Comparison of ENCODE assay signal across 11 mouse cellular contexts in the genomic region with DNA sequence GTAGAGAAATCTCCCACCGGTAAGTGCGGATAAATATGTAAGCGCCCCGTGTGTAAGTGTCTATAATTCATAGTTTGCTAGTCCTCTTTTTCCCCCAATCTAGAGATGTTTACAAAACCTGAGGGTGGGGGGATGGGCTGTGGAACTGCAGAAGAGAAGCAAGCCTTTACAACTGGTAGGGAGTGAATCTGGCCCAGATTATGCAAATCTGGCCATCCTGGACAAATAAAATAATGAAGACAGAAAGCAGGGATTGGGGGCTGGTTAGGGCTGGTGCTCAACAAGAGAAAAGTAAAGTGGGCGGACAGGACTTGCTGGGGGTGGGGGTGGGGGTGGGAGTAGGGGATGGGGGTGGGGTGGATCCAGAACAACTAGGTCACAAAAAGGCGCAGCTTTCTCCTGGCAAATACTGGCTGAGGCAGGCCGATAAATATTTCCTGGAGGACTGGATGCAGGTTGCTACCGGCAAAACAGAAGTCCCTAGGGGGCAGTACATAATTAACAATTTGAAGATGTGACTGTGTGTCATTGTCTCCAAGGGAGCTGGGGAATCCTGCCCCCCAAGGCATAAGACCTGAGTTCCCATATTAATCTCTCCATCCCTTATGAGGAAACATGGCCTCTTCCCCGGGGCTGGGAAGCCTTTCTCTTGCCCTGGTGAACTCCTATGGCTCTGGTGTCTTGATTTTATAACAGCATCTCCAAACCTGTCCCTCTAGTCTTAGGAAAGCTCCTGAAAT.
DNase-seq lines count a peak whose midpoint lies in the region; ATAC-seq and TF ChIP-seq lines count a peak whose summit lies in the region.
"Had no signal": no experiment of that assay in that cellular context is flagged by ENCODE, and none has a peak within 500 bp of the region (broad histone marks: within the 10 kb centered on the region; RNA-seq: fewer than 3 reads in every experiment).

No protein-coding gene starts in this region.

- H3K79me2 ChIP-seq in heart, adult 2 months (replicated peaks; ENCODE audit: control insufficient read depth, insufficient read depth, low read length), result no peaks in the 10 kb centered on the region

- no peaks in the 10 kb centered on the region for H3K9me3 ChIP-seq in neural tube, embryonic 12.5 days
- H3K9me3 ChIP-seq in hindbrain, embryonic 12.5 days (replicated peaks), result no peaks in the 10 kb centered on the region
- H3K9me3 ChIP-seq: stomach, embryonic 15.5 days had no signal

- no peaks in the 10 kb centered on the region for H3K36me3 ChIP-seq in heart, adult 2 months (ENCODE audit: control insufficient read depth, insufficient read depth, low read length)
- H3K36me3 ChIP-seq in neural tube, embryonic 12.5 days, result no peaks in the 10 kb centered on the region
- H3K36me3 ChIP-seq in hindbrain, embryonic 12.5 days, result no peaks in the 10 kb centered on the region
- H3K36me3 ChIP-seq: stomach, embryonic 15.5 days had no signal

- 63% methylated on average over 9 of the region's 9 CpGs for WGBS in heart, adult 2 months
- WGBS in neural tube, embryonic 12.5 days, result 47% methylated on average over 9 of the region's 9 CpGs
- 47% methylated on average over 9 of the region's 9 CpGs for WGBS in hindbrain, embryonic 12.5 days

- H3K9ac ChIP-seq in heart, adult 2 months (ENCODE audit: low read depth, low read length), result no peak overlapping the region
- H3K9ac ChIP-seq in neural tube, embryonic 12.5 days, result no peak overlapping the region
- no peak overlapping the region for H3K9ac ChIP-seq in hindbrain, embryonic 12.5 days
- H3K9ac ChIP-seq: stomach, embryonic 15.5 days had no signal

- H3K4me2 ChIP-seq in neural tube, embryonic 12.5 days (replicated peaks), result no peak overlapping the region
- no peak overlapping the region for H3K4me2 ChIP-seq in hindbrain, embryonic 12.5 days (replicated peaks)
- H3K4me2 ChIP-seq: stomach, embryonic 15.5 days had no signal

- peak; percentile 47 for TF ChIP-seq CTCF in heart, adult 2 months (IDR thresholded peaks at IDR 0.05)

- TF ChIP-seq POLR2A in heart, adult 2 months (IDR thresholded peaks at IDR 0.05; ENCODE audit: insufficient read depth, low read depth, low read length), result no peak

- no peaks in the 10 kb centered on the region for H3K4me1 ChIP-seq in heart, adult 2 months (ENCODE audit: control insufficient read depth, insufficient read depth, low read length)
- peaks cover 11% of the 10 kb centered on the region; the same call in 1 of the 2 replicates for H3K4me1 ChIP-seq in neural tube, embryonic 12.5 days
- peaks cover 19% of the 10 kb centered on the region for H3K4me1 ChIP-seq in hindbrain, embryonic 12.5 days
- H3K4me1 ChIP-seq: megakaryocyte, embryonic 14.5 days; stomach, embryonic 15.5 days had no signal

- peak; percentile 50; the same call in 1 of the 2 replicates for ATAC-seq in neural tube, embryonic 12.5 days (ENCODE audit: low FRiP score, low read depth)
- peak; percentile 67 for ATAC-seq in hindbrain, embryonic 12.5 days (ENCODE audit: low FRiP score)
- no peak for ATAC-seq in monocyte, adult 5-6 weeks (replicated peaks; ENCODE audit: insufficient number of reproducible peaks, low FRiP score, low TSS enrichment, poor library complexity, severe bottlenecking)
- ATAC-seq in erythroblast, adult 5-6 weeks (replicated peaks; ENCODE audit: low FRiP score, poor library complexity, severe bottlenecking), result no peak

- H3K4me3 ChIP-seq in heart, adult 2 months, result no peak overlapping the region
- H3K4me3 ChIP-seq in neural tube, embryonic 12.5 days, result no peak overlapping the region
- no peak overlapping the region for H3K4me3 ChIP-seq in hindbrain, embryonic 12.5 days
- H3K4me3 ChIP-seq: megakaryocyte, embryonic 14.5 days; stomach, embryonic 15.5 days had no signal

- DNase-seq in heart, adult 2 months, result no peak
- DNase-seq in heart, postnatal 36 days, result no peak
- no peak for DNase-seq in neural tube, embryonic 10.5 days (ENCODE audit: extremely low spot score, low spot score)
- DNase-seq in B cell, adult 2 months, result no peak
- DNase-seq: cerebellum, adult 11-12 months had no signal

- no peak for TF ChIP-seq EP300 in heart, adult 2 months (IDR thresholded peaks at IDR 0.05; ENCODE audit: insufficient read depth, low read depth, low read length)

- H3K27ac ChIP-seq in heart, adult 2 months, result no peak overlapping the region
- no peak overlapping the region for H3K27ac ChIP-seq in neural tube, embryonic 12.5 days
- peak overlapping the region; percentile 30; the same call in 1 of the 2 replicates for H3K27ac ChIP-seq in hindbrain, embryonic 12.5 days
- H3K27ac ChIP-seq: stomach, embryonic 15.5 days had no signal

- no peaks in the 10 kb centered on the region for H3K27me3 ChIP-seq in heart, adult 2 months (ENCODE audit: control insufficient read depth, insufficient read depth, low read length)
- no peaks in the 10 kb centered on the region for H3K27me3 ChIP-seq in neural tube, embryonic 12.5 days (replicated peaks)
- H3K27me3 ChIP-seq in hindbrain, embryonic 12.5 days, result no peaks in the 10 kb centered on the region
- H3K27me3 ChIP-seq: stomach, embryonic 15.5 days had no signal

- intact Hi-C loops in heart, adult 2 months (cut with DNase I), result loop anchor here (5.0 kb wide), 1 partner anchor 429 kb away; no protein-coding TSS in a partner anchor
- intact Hi-C loops in heart, postnatal 36 days (cut with DNase I), result no loop called here

Comparison
In these comparisons a context has a peak if more than half of its experiments do, and no peak if none do; other contexts are left out.
1. ATAC-seq: peak in neural tube, embryonic 12.5 days (single experiment) and hindbrain, embryonic 12.5 days (single experiment); none in monocyte, adult 5-6 weeks (single experiment) and erythroblast, adult 5-6 weeks (single experiment).